Mouse (Mus musculus): ENCODE data around the gene Vmn2r99.

Gene Vmn2r99

GRCm38 (mm10) chr17:19361649-19362048 lies at the start of gene Vmn2r99:
Vmn2r99 (plus strand) TSS chr17:19361949.
- DNase-seq: no peak

- no peak for DNase-seq
These were observed 75.9 kb downstream of the Vmn2r99 start for GRCm38 (mm10) chr17:19437623-19438022.

- no peak for DNase-seq
These were observed 83.2 kb downstream of the Vmn2r99 start for GRCm38 (mm10) chr17:19444932-19445331.
